Mouse (Mus musculus): ENCODE data around the gene Xpr1. TPM values are rescaled to one million over a fixed set of nuclear protein-coding genes. Genes with fewer than 3 reads are reported as not detected.
A peak's percentile ranks its signal among the peaks of the same experiment; 100 is the strongest.

Xpr1 gene
- polyA plus RNA-seq, 1 experiment from 2014 or later: 29.3 TPM

- H3K27ac ChIP-seq (ENCODE audit: low read depth, low read length): no peak overlapping the region
- 79% methylated on average over 11 of the region's 11 CpGs for WGBS
These were observed 179.8 kb downstream of the Xpr1 start for GRCm38 (mm10) chr1:155237390-155237789.

GRCm38 (mm10) chr1:155236306-155237024, 180.8 kb downstream of the Xpr1 start:
- H3K4me3 ChIP-seq (ENCODE audit: low read depth, low read length): no peak overlapping the region
- ATAC-seq (ENCODE audit: low FRiP score): no peak
- H3K9me3 ChIP-seq (ENCODE audit: control insufficient read depth, low read length): no peaks in the 10 kb centered on the region
- peak; percentile 17 for DNase-seq (ENCODE audit: low spot score)
- 0 out of 2 replicates have a peak overlapping the region, but pooled peaks have one; percentile 17 for H3K9ac ChIP-seq (ENCODE audit: low read depth, low read length)
- no peaks in the 10 kb centered on the region for H3K36me3 ChIP-seq (ENCODE audit: control insufficient read depth, insufficient read depth, low read length)
- H3K27me3 ChIP-seq (ENCODE audit: control insufficient read depth, insufficient read depth, low read length): no peaks in the 10 kb centered on the region
- H3K4me1 ChIP-seq (replicated peaks; ENCODE audit: control insufficient read depth, insufficient read depth, low read length): peaks cover 16% of the 10 kb centered on the region
- no peak overlapping the region; the same call in 1 of the 2 replicates for H3K27ac ChIP-seq (ENCODE audit: low read depth, low read length)
- H3K4me2 ChIP-seq (replicated peaks; ENCODE audit: low read depth, low read length): no peak overlapping the region
- 53% methylated on average over 13 of the region's 13 CpGs for WGBS

More at GRCm38 (mm10) chr1:155237390-155237789, 179.8 kb downstream of the Xpr1 start:
- Histone ChIP-seq H3K9me3 (ENCODE audit: control insufficient read depth, low read length) (no peaks in the 10 kb centered on the region), H3K27me3 (ENCODE audit: control insufficient read depth, insufficient read depth, low read length) (no peaks in the 10 kb centered on the region), H3K9ac (ENCODE audit: low read depth, low read length) (no peak overlapping the region), H3K36me3 (ENCODE audit: control insufficient read depth, insufficient read depth, low read length) (no peaks in the 10 kb centered on the region), H3K4me2 (replicated peaks; ENCODE audit: low read depth, low read length) (no peak overlapping the region), H3K4me1 (replicated peaks; ENCODE audit: control insufficient read depth, insufficient read depth, low read length) (peaks cover 16% of the 10 kb centered on the region), H3K4me3 (ENCODE audit: low read depth, low read length) (no peak overlapping the region)
- peak; percentile 8 for DNase-seq (ENCODE audit: low spot score)
- ATAC-seq (ENCODE audit: low FRiP score): no peak

GRCm38 (mm10) chr1:155235641-155236040, 181.6 kb downstream of the Xpr1 start:
- Histone ChIP-seq H3K9ac (ENCODE audit: low read depth, low read length) (no peak overlapping the region), H3K4me2 (replicated peaks; ENCODE audit: low read depth, low read length) (no peak overlapping the region), H3K4me3 (ENCODE audit: low read depth, low read length) (no peak overlapping the region), H3K4me1 (replicated peaks; ENCODE audit: control insufficient read depth, insufficient read depth, low read length) (peaks cover 16% of the 10 kb centered on the region), H3K9me3 (ENCODE audit: control insufficient read depth, low read length) (no peaks in the 10 kb centered on the region), H3K27me3 (ENCODE audit: control insufficient read depth, insufficient read depth, low read length) (no peaks in the 10 kb centered on the region), H3K36me3 (ENCODE audit: control insufficient read depth, insufficient read depth, low read length) (no peaks in the 10 kb centered on the region), H3K27ac (ENCODE audit: low read depth, low read length) (no peak overlapping the region)
- no peak for ATAC-seq (ENCODE audit: low FRiP score)
- peak; percentile 4 for DNase-seq (ENCODE audit: low spot score)
- WGBS: 64% methylated on average over 2 of the region's 2 CpGs

GRCm38 (mm10) chr1:155233931-155234607, 183.1 kb downstream of the Xpr1 start:
- Histone ChIP-seq H3K9ac (ENCODE audit: low read depth, low read length) (peak overlapping the region; percentile 31; the same call in 1 of the 2 replicates), H3K27me3 (ENCODE audit: control insufficient read depth, insufficient read depth, low read length) (no peaks in the 10 kb centered on the region), H3K36me3 (ENCODE audit: control insufficient read depth, insufficient read depth, low read length) (no peaks in the 10 kb centered on the region), H3K4me3 (ENCODE audit: low read depth, low read length) (no peak overlapping the region), H3K9me3 (ENCODE audit: control insufficient read depth, low read length) (no peaks in the 10 kb centered on the region), H3K4me1 (replicated peaks; ENCODE audit: control insufficient read depth, insufficient read depth, low read length) (peaks cover 26% of the 10 kb centered on the region), H3K4me2 (replicated peaks; ENCODE audit: low read depth, low read length) (0 out of 2 replicates have a peak overlapping the region, but pooled peaks have one; percentile 14), H3K27ac (ENCODE audit: low read depth, low read length) (peak overlapping the region; percentile 91)
- 19% methylated on average over 14 of the region's 14 CpGs for WGBS
- DNase-seq (ENCODE audit: low spot score): peak; percentile 61
- peak; percentile 26 for ATAC-seq (ENCODE audit: low FRiP score)

GRCm38 (mm10) chr1:155233378-155233777, 183.8 kb downstream of the Xpr1 start:
- no peak for DNase-seq (ENCODE audit: low spot score)
- Histone ChIP-seq H3K4me3 (ENCODE audit: low read depth, low read length) (no peak overlapping the region), H3K9ac (ENCODE audit: low read depth, low read length) (peak overlapping the region; percentile 31; the same call in 1 of the 2 replicates), H3K27ac (ENCODE audit: low read depth, low read length) (peak overlapping the region; percentile 91), H3K4me1 (replicated peaks; ENCODE audit: control insufficient read depth, insufficient read depth, low read length) (peaks cover 26% of the 10 kb centered on the region), H3K27me3 (ENCODE audit: control insufficient read depth, insufficient read depth, low read length) (no peaks in the 10 kb centered on the region), H3K36me3 (ENCODE audit: control insufficient read depth, insufficient read depth, low read length) (no peaks in the 10 kb centered on the region), H3K4me2 (replicated peaks; ENCODE audit: low read depth, low read length) (no peak overlapping the region), H3K9me3 (ENCODE audit: control insufficient read depth, low read length) (no peaks in the 10 kb centered on the region)
- ATAC-seq (ENCODE audit: low FRiP score): no peak
- 76% methylated on average over 9 of the region's 9 CpGs for WGBS

GRCm38 (mm10) chr1:155232786-155233185, 184.4 kb downstream of the Xpr1 start:
- H3K4me2 ChIP-seq (replicated peaks; ENCODE audit: low read depth, low read length): no peak overlapping the region
- H3K4me1 ChIP-seq (replicated peaks; ENCODE audit: control insufficient read depth, insufficient read depth, low read length): peaks cover 26% of the 10 kb centered on the region
- H3K27ac ChIP-seq (ENCODE audit: low read depth, low read length): 0 out of 2 replicates have a peak overlapping the region, but pooled peaks have one; percentile 91
- no peaks in the 10 kb centered on the region for H3K36me3 ChIP-seq (ENCODE audit: control insufficient read depth, insufficient read depth, low read length)
- DNase-seq (ENCODE audit: low spot score) (no peak), ATAC-seq (ENCODE audit: low FRiP score) (no peak)
- H3K27me3 ChIP-seq (ENCODE audit: control insufficient read depth, insufficient read depth, low read length): no peaks in the 10 kb centered on the region
- H3K4me3 ChIP-seq (ENCODE audit: low read depth, low read length): no peak overlapping the region
- no peak overlapping the region for H3K9ac ChIP-seq (ENCODE audit: low read depth, low read length)
- no peaks in the 10 kb centered on the region for H3K9me3 ChIP-seq (ENCODE audit: control insufficient read depth, low read length)
- 76% methylated on average over 6 of the region's 6 CpGs for WGBS

GRCm38 (mm10) chr1:155232385-155232784, 184.8 kb downstream of the Xpr1 start:
- DNase-seq (ENCODE audit: low spot score): no peak
- WGBS: 76% methylated on average over 12 of the region's 12 CpGs
- Histone ChIP-seq H3K27me3 (ENCODE audit: control insufficient read depth, insufficient read depth, low read length) (no peaks in the 10 kb centered on the region), H3K4me2 (replicated peaks; ENCODE audit: low read depth, low read length) (no peak overlapping the region), H3K4me3 (ENCODE audit: low read depth, low read length) (no peak overlapping the region), H3K9ac (ENCODE audit: low read depth, low read length) (no peak overlapping the region), H3K27ac (ENCODE audit: low read depth, low read length) (no peak overlapping the region), H3K36me3 (ENCODE audit: control insufficient read depth, insufficient read depth, low read length) (no peaks in the 10 kb centered on the region), H3K9me3 (ENCODE audit: control insufficient read depth, low read length) (no peaks in the 10 kb centered on the region), H3K4me1 (replicated peaks; ENCODE audit: control insufficient read depth, insufficient read depth, low read length) (peaks cover 24% of the 10 kb centered on the region)
- no peak for ATAC-seq (ENCODE audit: low FRiP score)

GRCm38 (mm10) chr1:155229464-155230411, 187.5 kb downstream of the Xpr1 start:
- Histone ChIP-seq H3K4me1 (replicated peaks; ENCODE audit: control insufficient read depth, insufficient read depth, low read length) (peaks cover 21% of the 10 kb centered on the region), H3K9ac (ENCODE audit: low read depth, low read length) (no peak overlapping the region)
- WGBS: 14% methylated on average over 14 of the region's 14 CpGs

More at GRCm38 (mm10) chr1:155229464-155230411, 187.5 kb downstream of the Xpr1 start:
- Histone ChIP-seq H3K4me2 (replicated peaks; ENCODE audit: low read depth, low read length) (no peak overlapping the region), H3K9me3 (ENCODE audit: control insufficient read depth, low read length) (no peaks in the 10 kb centered on the region), H3K27me3 (ENCODE audit: control insufficient read depth, insufficient read depth, low read length) (no peaks in the 10 kb centered on the region), H3K36me3 (ENCODE audit: control insufficient read depth, insufficient read depth, low read length) (no peaks in the 10 kb centered on the region), H3K4me3 (ENCODE audit: low read depth, low read length) (no peak overlapping the region), H3K27ac (ENCODE audit: low read depth, low read length) (peak overlapping the region; percentile 87)
- ATAC-seq (ENCODE audit: low FRiP score) (peak; percentile 83), DNase-seq (ENCODE audit: low spot score) (peak; percentile 67)
